Mouse (Mus musculus): ENCODE data around the gene Pip4k2a. TPM values are rescaled to one million over a fixed set of nuclear protein-coding genes. Genes with fewer than 3 reads are reported as not detected.

The Pip4k2a gene
- 85.2 to 90.7 TPM (median 89.1 TPM) in 4 replicates for total RNA-seq (2023)

DNA sequence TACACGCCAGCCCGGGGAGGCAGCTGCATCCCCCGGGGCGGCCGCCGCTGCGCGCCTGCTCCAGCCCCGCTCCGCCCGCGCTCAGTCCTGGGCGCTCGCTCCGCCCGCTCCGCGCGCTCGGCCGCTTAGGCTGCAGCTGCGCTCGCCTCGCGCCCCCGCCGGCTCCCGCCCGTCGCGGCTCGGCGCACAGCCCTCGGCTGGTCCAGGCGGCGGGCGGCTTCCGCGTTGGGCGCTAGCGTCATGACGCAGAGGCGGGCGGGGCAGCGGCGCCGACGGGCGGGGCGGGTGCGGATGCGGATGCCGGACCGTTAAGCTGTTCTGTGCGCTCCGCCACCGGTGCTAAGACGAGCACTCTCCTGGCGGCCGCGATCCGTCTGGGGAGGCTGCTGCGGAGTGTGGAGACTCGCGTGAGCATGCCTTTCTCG, at the start of gene Pip4k2a, which contains the start of gene 4930426L09Rik:
Gene Pip4k2a, minus strand, starts transcription at position 73 of the 425 bp plus-strand sequence.
Gene 4930426L09Rik, plus strand, starts transcription at position 290 of the 425 bp plus-strand sequence.

Other genes starting within 250 kb of the Pip4k2a start
- gene 4930426L09Rik, start 217 bp upstream of the Pip4k2a start, total RNA-seq (2023), result 0.40 to 1.0 TPM (median 0.93 TPM) in 4 replicates
- 1.4 to 2.4 TPM (median 2.1 TPM) in 4 replicates for gene Armc3, start 201.2 kb upstream of the Pip4k2a start, total RNA-seq (2023)

Data from B cell, adult 62 days (primary cell).